Mouse (Mus musculus): ENCODE measurements around the gene Mllt1. TPM values are rescaled to one million over a fixed set of nuclear protein-coding genes. Genes with fewer than 3 reads are reported as not detected.

The Mllt1 gene
- polyA plus RNA-seq, 1 experiment from 2014 or later, result 53.2 TPM

DNA sequence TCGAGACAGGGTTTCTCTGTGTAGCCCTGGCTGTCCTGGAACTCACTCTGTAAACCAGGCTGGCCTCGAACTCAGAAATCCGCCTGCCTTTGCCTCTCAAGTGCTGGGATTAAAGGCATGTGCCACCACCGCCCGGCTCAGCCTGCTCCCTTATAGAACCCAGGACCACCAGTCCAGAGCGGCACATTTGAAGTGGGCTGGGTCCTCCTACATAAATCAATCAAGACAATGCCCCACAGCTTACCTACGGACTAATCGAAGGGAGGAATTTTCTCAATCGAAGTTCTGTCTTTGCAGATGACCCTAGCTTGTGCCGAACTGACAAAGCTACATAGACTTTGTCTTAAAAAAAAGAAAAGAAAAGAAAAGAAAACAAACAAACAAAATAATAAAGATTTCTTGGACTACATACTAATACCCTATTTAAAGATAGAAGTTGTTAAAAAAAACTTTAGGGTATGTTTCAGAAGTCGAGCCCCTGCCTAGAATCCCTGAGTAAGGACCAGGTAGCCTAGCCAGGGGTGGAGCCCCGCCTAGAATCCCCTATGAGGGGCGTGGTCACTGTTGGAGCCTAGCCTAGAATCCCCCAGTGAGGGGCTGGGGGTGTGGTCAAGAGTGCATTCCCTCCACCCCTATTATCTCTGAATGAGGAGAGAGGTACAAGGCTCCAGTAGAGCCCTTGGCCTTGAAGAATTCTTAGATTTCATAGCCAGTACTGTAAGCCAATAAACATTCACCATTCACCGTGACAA is 38.9 kb upstream of the Mllt1 start:
- 59% methylated on average over 11 of the region's 14 CpGs for WGBS
- Histone ChIP-seq H3K27ac (no peak overlapping the region), H3K4me1 (replicated peaks; ENCODE audit: control insufficient read depth, insufficient read depth, low read length) (no peaks in the 10 kb centered on the region), H3K4me3 (replicated peaks; ENCODE audit: low read length) (no peak overlapping the region), H3K36me3 (replicated peaks; ENCODE audit: control insufficient read depth, insufficient read depth) (no peaks in the 10 kb centered on the region), H3K4me2 (replicated peaks) (no peak overlapping the region), H3K9me3 (ENCODE audit: control insufficient read depth, low read length) (no peaks in the 10 kb centered on the region), H3K27me3 (ENCODE audit: control insufficient read depth, insufficient read depth, low read length) (no peaks in the 10 kb centered on the region), H3K9ac (no peak overlapping the region)
- ATAC-seq (ENCODE audit: low FRiP score), result no peak
- no peak for DNase-seq (ENCODE audit: low spot score)

DNA sequence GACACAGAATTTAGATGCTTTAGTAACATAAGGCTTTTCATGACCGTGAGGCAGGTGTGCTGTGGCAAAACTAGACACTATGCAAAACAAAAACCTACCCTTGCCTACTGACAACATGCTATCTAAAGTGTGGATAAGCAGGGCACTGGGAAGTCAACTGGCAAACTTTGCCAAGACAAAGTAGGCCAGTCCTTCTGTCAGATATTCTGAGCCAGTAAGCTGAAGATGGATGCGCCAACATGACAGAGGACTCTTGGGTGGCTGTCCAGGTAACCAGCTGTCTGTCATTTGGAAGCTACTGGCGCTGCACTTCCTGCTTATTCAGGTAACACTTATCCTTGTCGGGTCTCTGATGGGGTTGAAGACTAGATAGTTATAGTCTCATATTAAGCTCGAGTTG is 34.9 kb upstream of the Mllt1 start:
- Histone ChIP-seq H3K9ac (no peak overlapping the region), H3K9me3 (ENCODE audit: control insufficient read depth, low read length) (no peaks in the 10 kb centered on the region)

DNA sequence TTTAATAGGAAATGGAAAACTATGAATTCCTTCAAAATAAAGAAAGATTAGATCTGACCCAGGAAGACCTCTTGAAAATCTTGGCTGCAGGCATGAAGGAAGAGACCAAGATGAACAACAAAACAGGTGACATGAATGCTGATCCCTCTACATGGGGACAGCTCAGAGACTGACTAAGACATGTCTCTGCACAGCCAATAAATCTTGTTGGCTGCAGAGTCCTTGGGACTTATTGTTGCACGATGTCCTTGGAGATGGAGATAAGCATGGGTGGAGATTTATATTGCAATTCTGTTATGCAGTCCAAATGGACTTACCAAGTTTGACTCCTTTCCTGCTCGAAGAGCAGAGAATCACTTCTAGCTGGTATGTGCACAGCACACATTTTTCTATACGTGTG is 34.1 kb upstream of the Mllt1 start:
- no peak for DNase-seq (ENCODE audit: low spot score)
- Histone ChIP-seq H3K36me3 (replicated peaks; ENCODE audit: control insufficient read depth, insufficient read depth) (no peaks in the 10 kb centered on the region), H3K4me3 (replicated peaks; ENCODE audit: low read length) (no peak overlapping the region)

More for the DNA sequence above, 34.9 kb upstream of the Mllt1 start:
- 65% methylated on average over 5 of the region's 5 CpGs for WGBS
- H3K4me2 ChIP-seq (replicated peaks), result no peak overlapping the region
- H3K4me1 ChIP-seq (replicated peaks; ENCODE audit: control insufficient read depth, insufficient read depth, low read length), result no peaks in the 10 kb centered on the region
- H3K4me3 ChIP-seq (replicated peaks; ENCODE audit: low read length), result no peak overlapping the region
- no peak overlapping the region for H3K27ac ChIP-seq
- no peak for ATAC-seq (ENCODE audit: low FRiP score)
- no peak for DNase-seq (ENCODE audit: low spot score)
- no peaks in the 10 kb centered on the region for H3K27me3 ChIP-seq (ENCODE audit: control insufficient read depth, insufficient read depth, low read length)
- no peaks in the 10 kb centered on the region for H3K36me3 ChIP-seq (replicated peaks; ENCODE audit: control insufficient read depth, insufficient read depth)

DNA sequence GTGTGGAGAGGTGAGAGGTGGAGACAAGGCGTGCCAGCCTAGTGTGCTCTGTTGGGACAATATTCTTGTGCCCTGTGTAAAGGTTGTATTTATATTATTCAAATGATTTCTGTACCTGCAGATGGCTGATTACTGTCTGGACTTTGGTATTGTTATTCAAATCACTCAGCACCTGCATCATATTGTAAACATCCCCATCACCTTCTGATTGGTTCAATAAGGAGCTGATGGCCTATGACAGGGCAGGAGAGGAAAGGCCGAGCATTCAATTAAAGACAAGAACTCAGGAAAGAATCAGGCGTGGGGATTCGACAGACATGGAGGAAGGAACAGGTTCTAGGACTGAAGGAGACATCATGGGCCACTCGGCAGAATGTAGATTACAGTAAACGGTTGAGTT is 28.4 kb upstream of the Mllt1 start:
- H3K27ac ChIP-seq, result no peak overlapping the region
- WGBS, result 83% methylated on average over 6 of the region's 6 CpGs
- no peak for ATAC-seq (ENCODE audit: low FRiP score)
- no peaks in the 10 kb centered on the region for H3K4me1 ChIP-seq (replicated peaks; ENCODE audit: control insufficient read depth, insufficient read depth, low read length)
- H3K36me3 ChIP-seq (replicated peaks; ENCODE audit: control insufficient read depth, insufficient read depth), result no peaks in the 10 kb centered on the region
- no peak overlapping the region for H3K4me3 ChIP-seq (replicated peaks; ENCODE audit: low read length)
- H3K27me3 ChIP-seq (ENCODE audit: control insufficient read depth, insufficient read depth, low read length), result no peaks in the 10 kb centered on the region
- no peak overlapping the region for H3K4me2 ChIP-seq (replicated peaks)
- no peaks in the 10 kb centered on the region for H3K9me3 ChIP-seq (ENCODE audit: control insufficient read depth, low read length)
- H3K9ac ChIP-seq, result no peak overlapping the region
- no peak for DNase-seq (ENCODE audit: low spot score)

More for the DNA sequence above, 34.1 kb upstream of the Mllt1 start:
- H3K9me3 ChIP-seq (ENCODE audit: control insufficient read depth, low read length), result no peaks in the 10 kb centered on the region
- WGBS, result 76% methylated on average over 3 of the region's 3 CpGs
- no peaks in the 10 kb centered on the region for H3K4me1 ChIP-seq (replicated peaks; ENCODE audit: control insufficient read depth, insufficient read depth, low read length)
- no peak for ATAC-seq (ENCODE audit: low FRiP score)
- no peak overlapping the region for H3K4me2 ChIP-seq (replicated peaks)
- H3K27me3 ChIP-seq (ENCODE audit: control insufficient read depth, insufficient read depth, low read length), result no peaks in the 10 kb centered on the region
- H3K9ac ChIP-seq, result no peak overlapping the region
- H3K27ac ChIP-seq, result no peak overlapping the region

DNA sequence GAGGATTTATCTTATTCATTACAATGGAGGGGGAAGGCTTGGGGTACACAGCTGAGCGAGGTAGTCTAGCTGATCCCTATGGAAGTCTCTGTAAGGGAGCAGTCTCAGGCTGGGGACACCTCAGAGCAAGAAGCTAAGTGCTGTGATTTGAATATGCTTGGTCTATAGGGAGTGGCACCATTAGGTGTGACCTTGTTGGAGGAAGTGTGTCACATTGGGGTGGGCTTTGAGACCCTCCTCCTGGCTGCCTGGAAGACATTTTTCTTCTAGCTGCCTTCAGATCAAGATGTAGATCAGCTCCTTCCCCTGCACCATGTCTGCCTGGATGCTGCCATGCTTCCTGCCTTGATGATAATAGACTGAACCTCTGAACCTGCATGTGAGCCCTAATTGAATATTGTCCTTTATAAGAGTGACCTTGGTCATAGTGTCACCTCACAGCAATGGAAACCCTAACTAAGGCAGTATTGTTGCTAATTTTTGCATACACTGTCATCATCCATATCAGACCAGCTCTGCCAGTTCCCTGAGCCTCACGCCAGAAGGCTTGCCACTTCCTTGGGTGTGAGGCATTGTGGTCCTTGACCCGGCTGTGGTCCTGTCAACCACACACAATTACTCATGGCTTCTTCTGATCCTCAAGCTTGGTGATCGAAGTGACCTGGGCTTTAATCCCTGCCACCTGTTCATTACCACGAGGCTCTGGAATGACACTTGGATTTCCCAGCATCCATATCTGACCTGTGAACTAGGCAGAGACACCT is 27.6 kb upstream of the Mllt1 start:
- H3K4me1 ChIP-seq (replicated peaks; ENCODE audit: control insufficient read depth, insufficient read depth, low read length), result no peaks in the 10 kb centered on the region
- H3K27ac ChIP-seq, result no peak overlapping the region
- no peak overlapping the region for H3K4me3 ChIP-seq (replicated peaks; ENCODE audit: low read length)
- WGBS, result 86% methylated on average over 5 of the region's 5 CpGs
- H3K9me3 ChIP-seq (ENCODE audit: control insufficient read depth, low read length), result no peaks in the 10 kb centered on the region
- ATAC-seq (ENCODE audit: low FRiP score) (no peak), DNase-seq (ENCODE audit: low spot score) (no peak)
- H3K9ac ChIP-seq, result no peak overlapping the region
- no peak overlapping the region for H3K4me2 ChIP-seq (replicated peaks)
- H3K27me3 ChIP-seq (ENCODE audit: control insufficient read depth, insufficient read depth, low read length), result no peaks in the 10 kb centered on the region
- no peaks in the 10 kb centered on the region for H3K36me3 ChIP-seq (replicated peaks; ENCODE audit: control insufficient read depth, insufficient read depth)

DNA sequence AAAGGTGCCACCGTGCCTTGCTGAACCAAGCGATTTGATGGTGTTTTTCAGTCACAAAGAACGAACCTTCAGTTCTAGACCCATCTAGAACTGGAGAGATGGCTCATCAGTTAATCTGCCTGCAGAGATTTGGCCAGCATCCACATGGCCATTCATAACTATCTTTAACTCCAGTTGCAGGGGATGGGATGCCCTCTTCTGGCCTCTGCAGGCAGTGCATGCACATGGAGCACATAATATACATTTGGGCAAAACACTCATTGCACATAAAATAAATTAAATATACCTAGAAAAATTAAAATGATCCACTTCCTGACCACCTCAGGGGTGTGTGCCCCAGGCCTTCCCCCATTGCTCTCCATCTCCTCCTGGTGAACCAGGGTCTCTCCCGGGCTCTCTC is 26.7 kb upstream of the Mllt1 start:
- no peaks in the 10 kb centered on the region for H3K9me3 ChIP-seq (ENCODE audit: control insufficient read depth, low read length)
- no peaks in the 10 kb centered on the region for H3K36me3 ChIP-seq (replicated peaks; ENCODE audit: control insufficient read depth, insufficient read depth)
- H3K27me3 ChIP-seq (ENCODE audit: control insufficient read depth, insufficient read depth, low read length), result no peaks in the 10 kb centered on the region
- no peak overlapping the region for H3K4me3 ChIP-seq (replicated peaks; ENCODE audit: low read length)
- DNase-seq (ENCODE audit: low spot score), result no peak
- no peak for ATAC-seq (ENCODE audit: low FRiP score)
- H3K4me1 ChIP-seq (replicated peaks; ENCODE audit: control insufficient read depth, insufficient read depth, low read length), result no peaks in the 10 kb centered on the region
- 94% methylated on average over 4 of the region's 4 CpGs for WGBS
- no peak overlapping the region for H3K9ac ChIP-seq
- H3K4me2 ChIP-seq (replicated peaks), result no peak overlapping the region
- H3K27ac ChIP-seq, result no peak overlapping the region

DNA sequence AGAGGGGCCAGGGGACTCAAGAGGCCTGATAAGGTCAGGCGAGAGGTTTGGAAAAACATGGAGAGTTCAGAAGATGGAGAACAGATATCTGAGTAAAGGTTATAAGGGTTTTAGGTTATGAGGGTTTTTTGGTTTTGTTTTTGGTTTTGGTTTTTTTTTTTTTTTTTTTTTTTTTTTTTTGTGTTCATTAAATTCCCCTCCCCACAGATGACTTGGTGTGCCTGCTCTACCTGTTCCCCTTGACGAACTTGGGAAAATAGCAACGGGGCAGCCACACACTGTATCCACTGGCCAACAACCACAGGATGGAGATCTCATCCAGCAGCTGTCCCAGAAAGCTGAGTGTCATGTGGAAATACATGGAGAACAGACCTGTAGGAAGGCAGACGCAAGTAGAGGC is 23.5 kb upstream of the Mllt1 start:
- H3K27ac ChIP-seq, result no peak overlapping the region
- WGBS, result 84% methylated on average over 4 of the region's 4 CpGs
- H3K36me3 ChIP-seq (replicated peaks; ENCODE audit: control insufficient read depth, insufficient read depth), result no peaks in the 10 kb centered on the region
- DNase-seq (ENCODE audit: low spot score) (no peak), ATAC-seq (ENCODE audit: low FRiP score) (no peak)
- no peaks in the 10 kb centered on the region for H3K9me3 ChIP-seq (ENCODE audit: control insufficient read depth, low read length)
- no peak overlapping the region for H3K4me2 ChIP-seq (replicated peaks)
- H3K4me3 ChIP-seq (replicated peaks; ENCODE audit: low read length), result no peak overlapping the region
- no peaks in the 10 kb centered on the region for H3K4me1 ChIP-seq (replicated peaks; ENCODE audit: control insufficient read depth, insufficient read depth, low read length)
- H3K9ac ChIP-seq, result no peak overlapping the region
- H3K27me3 ChIP-seq (ENCODE audit: control insufficient read depth, insufficient read depth, low read length), result no peaks in the 10 kb centered on the region

DNA sequence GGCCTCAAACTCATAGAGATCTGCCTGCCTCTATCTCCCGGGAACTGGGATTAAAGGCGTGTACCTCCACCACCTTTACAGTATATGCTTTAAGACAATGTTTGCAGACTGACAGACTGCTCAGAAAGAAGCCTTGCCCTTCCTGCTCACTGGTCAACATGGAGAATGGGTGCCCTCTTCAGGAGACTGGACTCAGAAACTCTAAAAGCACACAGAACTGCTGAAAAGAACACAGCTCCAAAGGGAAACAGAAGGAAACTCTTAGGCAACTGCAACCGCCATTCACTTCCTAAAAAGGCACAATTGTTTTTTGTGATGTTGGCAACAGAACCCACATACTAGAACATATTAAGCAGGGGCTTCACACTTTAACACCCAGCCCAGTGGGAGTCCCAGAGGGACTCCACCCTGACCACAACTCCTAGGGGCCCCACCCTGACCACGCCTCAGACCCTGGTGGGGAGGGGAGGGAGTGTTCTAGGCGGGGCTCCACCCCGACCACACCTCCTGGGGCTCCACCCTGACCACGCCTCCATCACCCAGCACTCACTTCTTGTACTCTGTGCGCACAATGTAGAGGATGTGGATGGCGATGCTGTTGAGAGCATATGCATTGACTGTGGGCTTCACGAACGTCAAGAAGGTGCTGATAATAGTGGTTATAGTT is 22.7 kb upstream of the Mllt1 start:
- no peak overlapping the region for H3K27ac ChIP-seq
- no peaks in the 10 kb centered on the region for H3K9me3 ChIP-seq (ENCODE audit: control insufficient read depth, low read length)
- WGBS, result 34% methylated on average over 11 of the region's 11 CpGs
- ATAC-seq (ENCODE audit: low FRiP score), result no peak
- H3K9ac ChIP-seq, result no peak overlapping the region
- no peaks in the 10 kb centered on the region for H3K4me1 ChIP-seq (replicated peaks; ENCODE audit: control insufficient read depth, insufficient read depth, low read length)
- H3K4me3 ChIP-seq (replicated peaks; ENCODE audit: low read length), result no peak overlapping the region
- H3K36me3 ChIP-seq (replicated peaks; ENCODE audit: control insufficient read depth, insufficient read depth), result no peaks in the 10 kb centered on the region
- H3K4me2 ChIP-seq (replicated peaks), result no peak overlapping the region
- DNase-seq (ENCODE audit: low spot score), result no peak
- H3K27me3 ChIP-seq (ENCODE audit: control insufficient read depth, insufficient read depth, low read length), result no peaks in the 10 kb centered on the region

DNA sequence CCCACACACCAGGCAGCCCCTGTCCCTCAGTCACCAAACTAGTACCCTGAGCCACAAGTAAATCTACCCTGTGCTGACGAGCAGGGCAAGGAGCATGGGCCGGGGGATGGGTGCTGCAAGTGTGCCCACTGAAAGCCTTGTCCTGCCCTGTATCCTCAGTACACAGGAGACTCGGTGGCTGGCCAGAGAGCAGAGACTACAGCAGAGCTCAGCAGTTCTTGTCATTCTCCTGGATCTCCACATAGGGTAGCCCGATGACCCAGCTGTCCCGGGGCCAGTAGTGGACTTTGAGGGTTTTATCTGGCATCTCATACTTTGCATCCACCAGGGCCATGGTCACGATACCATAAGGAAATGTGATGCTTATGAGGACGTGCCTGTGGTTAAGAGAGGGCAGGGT is 19.7 kb upstream of the Mllt1 start:
- no peaks in the 10 kb centered on the region for H3K36me3 ChIP-seq (replicated peaks; ENCODE audit: control insufficient read depth, insufficient read depth)
- no peak overlapping the region for H3K27ac ChIP-seq
- H3K4me2 ChIP-seq (replicated peaks), result no peak overlapping the region
- ATAC-seq (ENCODE audit: low FRiP score), result no peak
- H3K27me3 ChIP-seq (ENCODE audit: control insufficient read depth, insufficient read depth, low read length), result no peaks in the 10 kb centered on the region
- H3K4me3 ChIP-seq (replicated peaks; ENCODE audit: low read length), result no peak overlapping the region
- no peaks in the 10 kb centered on the region for H3K4me1 ChIP-seq (replicated peaks; ENCODE audit: control insufficient read depth, insufficient read depth, low read length)
- DNase-seq (ENCODE audit: low spot score), result no peak
- no peak overlapping the region for H3K9ac ChIP-seq
- H3K9me3 ChIP-seq (ENCODE audit: control insufficient read depth, low read length), result no peaks in the 10 kb centered on the region
- 89% methylated on average over 7 of the region's 7 CpGs for WGBS
